Comparison of ENCODE assay signal across 12 mouse cellular contexts in genomic region chr12:15937443-15938237, GRCm38 (mm10).
DNase-seq lines count a peak whose midpoint lies in the region; ATAC-seq and TF ChIP-seq lines count a peak whose summit lies in the region.
"Had no signal": no experiment of that assay in that cellular context is flagged by ENCODE, and none has a peak within 500 bp of the region (broad histone marks: within the 10 kb centered on the region; RNA-seq: fewer than 3 reads in every experiment).

No protein-coding gene starts in this region.

- H3K9me3 ChIP-seq in limb, embryonic 14.5 days (ENCODE audit: control insufficient read depth, low read length): no peaks in the 10 kb centered on the region

- no peak overlapping the region for H3K4me3 ChIP-seq in kidney, adult 2 months (ENCODE audit: insufficient read depth, low read depth, low read length)
- no peak overlapping the region for H3K4me3 ChIP-seq in limb, embryonic 14.5 days (replicated peaks; ENCODE audit: low read length)
- H3K4me3 ChIP-seq: myocyte had no signal

- DNase-seq in testis, postnatal 14 days (ENCODE audit: low spot score): peak; percentile 5
- DNase-seq in testis, postnatal 10 days (ENCODE audit: low spot score): no peak
- peak; percentile 35 for DNase-seq in kidney, adult 2 months
- DNase-seq in limb, embryonic 14.5 days (ENCODE audit: low spot score): peak; percentile 32
- DNase-seq in layer of hippocampus, adult 9-10 months (ENCODE audit: low spot score): no peak
- DNase-seq in spleen, postnatal 36 days (ENCODE audit: low spot score in 2 of 2): no peak
- no peak for DNase-seq in MN1 (ENCODE audit: low spot score)
- DNase-seq: adrenal gland, postnatal 25 days; cerebellum, adult 9-10 months; lung, embryonic 14.5 days; thymus, postnatal 4 days had no signal

- no peak overlapping the region for H3K4me2 ChIP-seq in limb, embryonic 14.5 days (replicated peaks; ENCODE audit: low read depth, low read length, severe bottlenecking)
- H3K4me2 ChIP-seq: lung, embryonic 14.5 days had no signal

- no peak for TF ChIP-seq POLR2A in kidney, adult 2 months (IDR thresholded peaks at IDR 0.05; ENCODE audit: low read depth, low read length)
- no peak for TF ChIP-seq POLR2A in limb, embryonic 14.5 days (IDR thresholded peaks at IDR 0.05; ENCODE audit: borderline replicate concordance, extremely low read depth, insufficient read depth, insufficient read length)

- H3K36me3 ChIP-seq in kidney, adult 2 months (ENCODE audit: control insufficient read depth, insufficient read depth, low read length): no peaks in the 10 kb centered on the region
- H3K36me3 ChIP-seq in limb, embryonic 14.5 days (ENCODE audit: control insufficient read depth, insufficient read depth, low read length): no peaks in the 10 kb centered on the region

- WGBS in kidney, adult 2 months: 61% methylated on average over 8 of the region's 8 CpGs
- 24% methylated on average over 8 of the region's 8 CpGs for WGBS in limb, embryonic 14.5 days

- H3K27me3 ChIP-seq in kidney, adult 2 months (replicated peaks; ENCODE audit: control insufficient read depth, insufficient read depth, low read length): no peaks in the 10 kb centered on the region
- H3K27me3 ChIP-seq in limb, embryonic 14.5 days (ENCODE audit: control insufficient read depth, insufficient read depth, low read length): no peaks in the 10 kb centered on the region

- no peak for TF ChIP-seq CTCF in kidney, adult 2 months (conservative IDR thresholded peaks at IDR 0.05; ENCODE audit: insufficient read depth, insufficient read length, low read depth, low read length)

- peaks cover 10% of the 10 kb centered on the region; the same call in 1 of the 2 replicates for H3K4me1 ChIP-seq in kidney, adult 2 months (ENCODE audit: control insufficient read depth, insufficient read depth, low read length)
- peaks cover 7% of the 10 kb centered on the region; the same call in 1 of the 2 replicates for H3K4me1 ChIP-seq in limb, embryonic 14.5 days (ENCODE audit: control insufficient read depth, insufficient read depth, low read length)

- ATAC-seq in limb, embryonic 14.5 days (ENCODE audit: low FRiP score, low read depth): peak; percentile 67; the same call in 1 of the 2 replicates

- H3K27ac ChIP-seq in kidney, adult 2 months (ENCODE audit: insufficient read depth, low read depth, low read length): no peak overlapping the region
- H3K27ac ChIP-seq in limb, embryonic 14.5 days (replicated peaks; ENCODE audit: low read depth, low read length): no peak overlapping the region

- no peak overlapping the region for H3K9ac ChIP-seq in limb, embryonic 14.5 days (ENCODE audit: low read depth, low read length, severe bottlenecking)
- H3K9ac ChIP-seq: lung, embryonic 14.5 days had no signal

Comparison
In these comparisons a context has a peak if more than half of its experiments do, and no peak if none do; other contexts are left out.
1. DNase-seq: peak in testis, postnatal 14 days (single experiment), kidney, adult 2 months (single experiment) and limb, embryonic 14.5 days (single experiment); none in testis, postnatal 10 days (single experiment), layer of hippocampus, adult 9-10 months (single experiment), spleen, postnatal 36 days (0 of 2) and MN1 (single experiment).